Mouse (Mus musculus) ES-Bruce4 (cell line): ENCODE data around the gene Atp6v0e2. TPM values are rescaled to one million over a fixed set of nuclear protein-coding genes. Genes with fewer than 3 reads are reported as not detected.

Experiments
- H3K27ac ChIP-seq: 2 replicates; pipeline ENCODE4 v1.5.1; 2012; ENCODE audit warnings: low read length, inconsistent platforms; ENCODE audit not compliant: insufficient read depth
- H3K27me3 ChIP-seq: 2 replicates; pipeline ENCODE4 v1.6.1; 2012; ENCODE audit warnings: mild to moderate bottlenecking, low read length, inconsistent platforms; ENCODE audit not compliant: control insufficient read depth, poor library complexity, insufficient read depth, severe bottlenecking
- H3K36me3 ChIP-seq: 2 replicates; pipeline ENCODE4 v1.6.1; 2012; ENCODE audit warnings: inconsistent platforms, mild to moderate bottlenecking, low read length, moderate library complexity; ENCODE audit not compliant: control insufficient read depth, poor library complexity, insufficient read depth, severe bottlenecking
- H3K4me1 ChIP-seq: one replicate; pipeline ENCODE4 v1.8.1; 2011; ENCODE audit warnings: low read length; ENCODE audit not compliant: control insufficient read depth, insufficient read depth
- H3K4me3 ChIP-seq: 2 replicates; pipeline ENCODE4 v1.5.1; 2011; ENCODE audit warnings: low read depth, mild to moderate bottlenecking, low read length
- H3K9ac ChIP-seq: 2 replicates; pipeline ENCODE4 v1.6.1; 2012; ENCODE audit warnings: low read depth, mild to moderate bottlenecking, inconsistent platforms; ENCODE audit not compliant: poor library complexity, severe bottlenecking
- H3K9me3 ChIP-seq: replicated peaks from 2 replicates; pipeline ENCODE4 v1.6.1; 2012; ENCODE audit warnings: mild to moderate bottlenecking, low read length, inconsistent platforms; ENCODE audit not compliant: control insufficient read depth, poor library complexity, insufficient read depth, severe bottlenecking
- CTCF ChIP-seq: IDR thresholded peaks from one replicate; pipeline ENCODE4 v1.8.1; 2011; ENCODE audit warnings: low read depth, low read length
- EP300 ChIP-seq: IDR thresholded peaks from 2 replicates; pipeline ENCODE4 v1.6.1; 2011; ENCODE audit warnings: low read depth, low read length; ENCODE audit not compliant: insufficient read depth
- POLR2A ChIP-seq: IDR thresholded peaks from one replicate; pipeline ENCODE4 v1.8.1; 2011; ENCODE audit warnings: low read length; ENCODE audit not compliant: insufficient read depth
- polyA plus RNA-seq: library from polyadenylated mRNA; stranded (reverse); fragments of >200 nt; gene quantifications from 2 replicates; pipeline ENCODE4 v1.2.4, GENCODE M21; 2011; ENCODE audit warnings: low read depth; ENCODE audit not compliant: missing spikeins, insufficient read depth, insufficient read length

Gene Atp6v0e2
- polyA plus RNA-seq, 1 experiment = 16.9 TPM

GRCm38 (mm10) chr6:48527901-48528300 is 9.5 kb upstream of the Atp6v0e2 start:
- Histone ChIP-seq H3K36me3 (no peaks in the 10 kb centered on the region), H3K27me3 (no peaks in the 10 kb centered on the region), H3K27ac (no peak overlapping the region), H3K4me3 (no peak overlapping the region), H3K4me1 (no peaks in the 10 kb centered on the region), H3K9me3 (no peaks in the 10 kb centered on the region), H3K9ac (no peak overlapping the region)
- TF ChIP-seq POLR2A (no peak), CTCF (no peak), EP300 (no peak)

- no peak overlapping the region for H3K9ac ChIP-seq
- no peaks in the 10 kb centered on the region for H3K27me3 ChIP-seq
- TF ChIP-seq CTCF = peak; percentile 11
- no peak for TF ChIP-seq POLR2A
- TF ChIP-seq EP300 = no peak
- H3K36me3 ChIP-seq = no peaks in the 10 kb centered on the region
- no peak overlapping the region for H3K4me3 ChIP-seq
- H3K27ac ChIP-seq = no peak overlapping the region
- H3K4me1 ChIP-seq = no peaks in the 10 kb centered on the region
- H3K9me3 ChIP-seq = no peaks in the 10 kb centered on the region
Measured at GRCm38 (mm10) chr6:48529261-48529660, 8.2 kb upstream of the Atp6v0e2 start.

DNA sequence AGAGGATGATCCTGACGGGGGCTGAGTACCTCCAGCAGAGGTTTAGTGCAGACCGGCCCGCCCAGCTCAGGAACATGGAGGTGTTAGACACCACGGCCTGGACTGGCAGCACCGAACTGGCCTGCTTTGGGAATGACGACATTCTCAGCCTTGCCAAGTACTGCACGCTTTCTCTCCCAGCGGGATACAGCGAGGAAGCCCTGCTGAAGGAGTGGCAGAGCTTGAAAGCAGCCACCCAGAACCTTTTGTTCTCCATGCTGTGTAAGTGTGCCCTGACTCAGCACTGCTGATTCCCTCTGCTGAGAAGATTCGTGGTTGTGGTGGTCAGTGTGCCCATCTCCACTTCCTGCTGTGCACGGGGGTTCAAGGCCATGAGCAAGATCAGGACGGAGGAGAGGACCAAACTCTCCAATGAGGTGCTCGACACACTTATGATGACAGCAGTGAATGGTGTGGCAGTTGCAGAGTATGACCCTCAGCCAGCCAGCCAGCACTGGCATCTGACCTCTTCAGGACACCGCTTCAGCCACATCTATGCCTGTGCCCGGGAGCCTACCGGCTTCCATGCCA is 7.5 kb upstream of the Atp6v0e2 start:
- H3K27ac ChIP-seq = no peak overlapping the region
- no peaks in the 10 kb centered on the region for H3K27me3 ChIP-seq
- no peak for TF ChIP-seq POLR2A
- TF ChIP-seq CTCF = no peak
- no peak for TF ChIP-seq EP300

GRCm38 (mm10) chr6:48530862-48531261 is 6.6 kb upstream of the Atp6v0e2 start:
- H3K4me3 ChIP-seq = no peak overlapping the region
- H3K36me3 ChIP-seq = no peaks in the 10 kb centered on the region
- no peak overlapping the region for H3K9ac ChIP-seq
- no peaks in the 10 kb centered on the region for H3K9me3 ChIP-seq
- no peak for TF ChIP-seq POLR2A
- H3K27me3 ChIP-seq = no peaks in the 10 kb centered on the region
- H3K27ac ChIP-seq = no peak overlapping the region
- no peaks in the 10 kb centered on the region for H3K4me1 ChIP-seq

More for the DNA sequence above, 7.5 kb upstream of the Atp6v0e2 start:
- Histone ChIP-seq H3K36me3 (no peaks in the 10 kb centered on the region), H3K4me1 (no peaks in the 10 kb centered on the region), H3K9ac (no peak overlapping the region), H3K9me3 (no peaks in the 10 kb centered on the region), H3K4me3 (no peak overlapping the region)

GRCm38 (mm10) chr6:48533475-48533874 is 3.9 kb upstream of the Atp6v0e2 start:
- H3K27ac ChIP-seq = no peak overlapping the region
- no peaks in the 10 kb centered on the region for H3K36me3 ChIP-seq
- H3K4me3 ChIP-seq = no peak overlapping the region

GRCm38 (mm10) chr6:48534913-48535312 is 2.5 kb upstream of the Atp6v0e2 start:
- peaks cover 2% of the 10 kb centered on the region for H3K4me1 ChIP-seq
- H3K9ac ChIP-seq = no peak overlapping the region
- H3K27ac ChIP-seq = no peak overlapping the region
- no peak for TF ChIP-seq EP300
- TF ChIP-seq CTCF = no peak
- no peak for TF ChIP-seq POLR2A
- no peak overlapping the region for H3K4me3 ChIP-seq
- H3K9me3 ChIP-seq = no peaks in the 10 kb centered on the region
- no peaks in the 10 kb centered on the region for H3K27me3 ChIP-seq
- H3K36me3 ChIP-seq = no peaks in the 10 kb centered on the region

More at GRCm38 (mm10) chr6:48533475-48533874, 3.9 kb upstream of the Atp6v0e2 start:
- Histone ChIP-seq H3K4me1 (peaks cover 2% of the 10 kb centered on the region), H3K9ac (no peak overlapping the region), H3K27me3 (no peaks in the 10 kb centered on the region), H3K9me3 (no peaks in the 10 kb centered on the region)
- no peak for TF ChIP-seq EP300
- TF ChIP-seq POLR2A = no peak
- TF ChIP-seq CTCF = no peak
